Mouse (Mus musculus): Measurements from ENCODE around the gene Myh6.
"Not testable (repeated sequence)": the region's sequence is repeated elsewhere in the genome, so short reads cannot be mapped to it uniquely, and the experiment has no call there.

Myh6 gene

DNA sequence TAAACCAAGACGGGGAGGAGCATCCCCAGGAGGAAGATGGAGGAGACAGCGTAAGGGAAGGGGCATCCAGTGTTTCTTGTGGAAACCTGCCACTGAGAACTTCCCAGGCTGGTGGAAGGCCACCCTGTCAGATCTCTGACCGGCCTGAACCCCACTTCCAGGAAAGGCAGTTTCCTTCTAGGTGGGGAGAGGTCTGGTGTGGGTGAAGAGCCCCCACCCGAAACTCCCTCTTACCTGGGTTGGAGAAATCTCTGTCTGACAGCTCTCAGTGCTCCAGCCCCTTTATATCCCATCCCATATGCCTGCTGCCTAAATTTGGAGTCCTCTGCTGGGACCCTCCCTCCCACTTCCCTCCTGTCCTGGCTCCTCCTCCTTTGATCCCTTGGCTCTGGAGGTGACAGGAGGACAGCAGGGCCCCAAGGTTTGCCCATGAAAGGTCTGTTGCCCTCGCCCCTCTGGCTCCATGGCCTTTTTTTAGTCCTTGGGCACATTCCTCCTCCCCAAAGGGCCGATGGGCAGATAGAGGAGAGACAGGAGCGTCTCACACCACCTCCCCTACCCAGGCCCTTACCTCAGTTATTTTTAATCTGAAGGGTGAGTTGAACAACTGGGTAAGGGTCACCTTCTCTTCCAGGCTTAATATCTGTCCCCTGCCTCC lies at the start of gene Myh6:
Gene Myh6, minus strand, starts transcription at position 608 of the 658 bp plus-strand sequence.
- no peak for DNase-seq

DNA sequence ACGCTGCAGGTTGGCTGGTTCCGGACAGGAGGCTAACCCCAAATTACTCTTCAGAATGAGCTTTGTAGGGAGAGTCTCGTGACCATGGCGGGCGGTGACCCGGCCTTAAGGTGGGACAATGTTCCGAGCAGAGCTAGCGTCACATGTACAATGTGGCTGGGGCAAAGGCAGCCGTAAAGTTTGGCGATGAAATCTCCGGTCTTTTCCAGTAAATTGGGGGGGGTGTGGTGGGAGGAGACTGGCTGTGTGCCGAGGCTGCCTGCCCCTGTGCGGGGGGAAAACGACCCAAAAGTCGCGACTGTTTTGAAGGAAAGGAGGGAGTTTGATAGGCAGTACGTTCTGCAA lies 49.0 kb upstream of the Myh6 start:
- no peak for DNase-seq

DNA sequence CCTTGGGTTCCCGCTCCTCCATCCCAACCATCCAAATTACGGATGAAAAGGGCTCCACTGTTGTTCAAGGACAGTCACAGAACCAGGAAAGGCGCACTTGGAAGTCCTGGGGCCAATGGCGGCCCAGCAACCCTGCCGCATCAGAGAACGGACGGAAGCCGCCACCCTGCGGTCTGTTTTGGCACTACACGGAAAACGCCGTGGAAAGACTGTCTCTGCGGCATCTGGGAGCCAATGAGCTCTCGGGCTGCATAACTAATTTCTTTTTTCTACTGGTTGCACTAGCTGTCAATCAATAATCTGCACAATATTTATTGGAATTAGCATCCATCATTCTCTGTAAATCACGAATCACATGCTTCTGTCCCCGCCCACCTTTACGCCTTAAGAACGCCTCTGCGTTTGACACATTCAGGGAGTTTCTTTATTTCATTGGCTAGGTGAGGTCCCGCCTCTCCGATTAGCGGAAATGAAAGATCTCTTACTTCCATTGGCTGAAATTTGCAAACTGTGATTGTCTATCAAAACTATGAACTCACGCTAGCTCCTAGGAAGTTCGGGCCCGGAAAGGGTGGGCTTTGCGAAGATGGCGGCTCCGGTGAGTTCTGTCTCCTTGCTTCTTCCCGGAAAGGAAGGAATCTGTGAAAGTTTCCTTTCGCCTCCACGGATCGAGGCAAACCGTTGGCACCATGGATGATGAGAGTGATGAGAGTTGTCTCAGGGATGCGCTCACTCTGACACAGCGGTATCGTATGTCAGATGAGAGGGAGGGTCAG lies 48.5 kb upstream of the Myh6 start, which contains the start of gene Ngdn:
Gene Ngdn, plus strand, starts transcription at position 464 of the 776 bp plus-strand sequence.
- DNase-seq, result peak; percentile 99 to 100

DNA sequence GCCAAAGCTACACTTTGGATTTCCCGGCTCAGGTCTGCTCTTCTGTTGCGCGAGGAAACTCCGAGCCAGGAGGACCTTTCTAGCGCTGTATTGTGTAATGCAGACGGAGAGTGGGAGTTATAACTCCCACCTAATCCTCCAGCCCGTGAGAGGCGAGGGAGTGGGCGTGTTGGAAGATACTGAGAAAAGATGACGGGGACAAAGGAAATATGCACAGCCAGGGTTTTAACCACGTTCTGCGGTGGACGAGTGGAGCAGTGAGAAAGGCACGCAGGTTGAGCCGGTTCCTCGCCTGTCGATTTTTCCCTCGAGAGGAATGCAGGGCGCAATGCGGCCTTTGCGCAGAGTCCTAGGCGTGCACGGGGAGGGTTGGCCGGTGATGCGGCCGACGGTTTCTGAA lies 47.9 kb upstream of the Myh6 start:
- DNase-seq, result no peak

DNA sequence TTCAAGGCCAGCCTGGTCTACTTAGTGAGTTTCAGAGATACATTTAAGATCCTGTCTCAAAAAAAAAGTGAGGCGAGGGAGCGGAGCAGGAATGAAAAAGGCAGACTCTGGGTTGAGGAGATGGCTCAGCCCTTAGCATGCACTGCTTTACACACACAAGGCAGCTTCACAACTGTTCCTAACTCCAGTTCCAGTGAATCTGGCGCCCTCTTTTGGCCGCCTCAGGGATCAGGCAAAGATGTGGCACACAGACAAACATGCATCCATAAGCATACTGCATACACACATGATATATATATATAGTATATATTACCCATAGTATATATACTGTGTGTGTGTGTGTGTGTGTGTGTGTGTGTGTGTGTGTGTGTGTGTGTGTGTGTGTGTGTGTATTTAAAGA lies 44.4 kb upstream of the Myh6 start:
- no peak for DNase-seq

DNA sequence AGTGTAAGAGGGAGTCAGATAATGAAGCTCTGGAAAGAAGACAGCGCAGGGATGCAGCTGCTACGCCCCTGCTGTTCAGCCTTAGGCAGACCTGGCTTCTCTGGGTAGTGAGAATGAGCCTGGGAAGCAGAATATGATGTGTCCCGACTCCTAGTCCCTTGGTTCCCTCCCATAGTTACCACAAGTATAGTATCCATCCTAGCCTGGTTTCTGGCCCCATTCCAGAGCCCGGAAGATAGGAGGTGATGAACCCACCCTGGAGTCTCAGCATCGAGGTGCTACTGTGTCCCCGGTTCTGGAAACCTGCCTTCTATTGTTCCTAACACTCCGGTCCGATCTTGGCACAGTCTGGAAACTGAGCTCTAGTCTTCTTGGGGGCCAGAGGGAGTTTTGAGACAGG lies 41.7 kb upstream of the Myh6 start:
- DNase-seq, result no peak

DNA sequence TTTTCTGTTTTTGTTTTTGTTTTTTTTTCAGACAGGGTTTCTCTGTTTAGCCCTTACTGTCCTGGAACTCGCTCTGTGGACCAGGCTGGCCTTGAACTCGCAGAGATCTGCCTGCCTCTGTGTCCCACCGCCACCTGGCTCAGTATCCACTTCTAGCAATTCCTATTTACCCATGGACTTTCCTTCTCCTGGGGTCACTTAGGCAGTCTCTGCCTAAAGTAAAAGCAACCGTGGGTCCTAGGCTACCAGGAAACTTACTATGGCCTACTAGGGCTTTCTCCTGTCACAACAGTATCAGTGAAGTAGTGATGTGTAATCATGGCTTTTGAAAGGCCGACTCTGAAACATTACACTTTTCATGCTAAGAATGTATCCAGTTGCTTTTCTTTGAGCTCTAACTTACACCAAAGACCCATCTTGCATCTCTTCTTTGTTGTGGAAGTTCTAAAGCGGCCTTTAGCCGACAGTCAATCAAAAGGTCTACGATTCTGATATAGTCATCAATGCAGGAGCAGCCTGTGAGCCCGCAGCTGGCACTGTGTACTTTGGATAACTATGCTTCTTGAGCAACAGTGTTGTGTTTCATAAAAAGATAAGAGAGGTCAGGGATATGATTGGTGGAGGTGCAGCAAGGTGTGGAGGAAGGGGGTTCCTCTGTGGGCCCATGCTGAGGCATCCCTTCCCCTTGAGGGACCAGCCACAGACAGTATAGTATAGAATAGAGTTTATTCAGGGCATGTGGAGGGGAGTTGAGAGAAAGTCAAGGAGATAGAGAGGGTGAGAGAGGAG lies 40.6 kb upstream of the Myh6 start:
- no peak for DNase-seq

DNA sequence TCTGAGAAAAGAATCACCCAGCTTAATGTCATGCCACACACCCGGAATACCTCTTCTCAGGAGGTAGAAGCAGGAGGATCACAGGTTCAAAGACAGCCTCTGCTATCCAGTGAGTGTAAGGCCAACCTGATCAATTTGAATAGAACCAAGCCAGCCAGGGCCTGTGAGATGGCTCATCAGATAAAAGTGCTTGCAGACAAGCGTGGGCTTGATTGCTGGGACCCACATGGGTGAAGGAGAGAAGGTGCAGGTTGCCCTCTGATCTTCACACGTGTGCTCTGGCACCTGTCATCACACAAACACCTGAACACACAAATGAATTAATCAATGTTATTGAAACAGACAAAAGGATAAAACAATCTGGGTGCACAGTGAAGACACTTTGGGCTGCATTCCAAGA lies 39.8 kb upstream of the Myh6 start:
- DNase-seq, result no peak

DNA sequence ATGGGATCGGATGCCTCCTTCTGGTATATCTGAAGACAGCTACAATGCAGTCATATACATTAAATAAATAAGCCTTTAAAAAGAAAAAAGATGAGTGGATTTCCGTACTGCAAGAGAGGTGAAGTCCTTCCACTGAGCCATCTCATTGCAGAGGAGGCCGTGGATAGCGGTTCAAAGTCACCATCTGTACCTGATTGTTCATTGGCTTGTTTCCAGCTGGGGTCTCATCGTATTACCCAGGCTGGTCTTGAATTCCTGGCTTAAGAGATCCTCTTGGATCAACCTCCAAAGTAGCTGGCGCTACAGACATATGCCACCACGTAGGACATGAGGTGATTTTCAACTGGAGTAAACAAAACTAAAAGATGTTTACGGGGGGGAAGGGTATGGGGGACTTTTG lies 39.2 kb upstream of the Myh6 start:
- no peak for DNase-seq

DNA sequence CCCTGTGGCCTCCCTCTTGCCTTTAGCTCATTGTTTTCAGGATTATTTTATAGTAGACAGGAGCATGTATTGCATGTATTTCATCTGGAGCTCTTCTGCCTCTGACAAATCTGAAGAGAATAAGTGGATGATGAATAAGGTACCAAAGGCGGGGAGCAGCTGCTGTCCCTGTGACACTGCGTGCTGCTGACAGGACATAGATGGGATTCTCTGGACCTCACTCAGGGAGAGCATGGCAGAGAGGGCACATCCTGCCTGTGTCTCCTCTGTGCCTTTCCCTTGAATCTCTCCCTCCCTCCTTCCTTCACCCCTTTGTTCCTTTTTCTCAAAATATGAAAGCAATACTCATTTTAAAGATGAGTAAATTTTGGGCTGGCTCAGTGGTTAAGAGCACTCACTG lies 38.8 kb upstream of the Myh6 start:
- no peak for DNase-seq

DNA sequence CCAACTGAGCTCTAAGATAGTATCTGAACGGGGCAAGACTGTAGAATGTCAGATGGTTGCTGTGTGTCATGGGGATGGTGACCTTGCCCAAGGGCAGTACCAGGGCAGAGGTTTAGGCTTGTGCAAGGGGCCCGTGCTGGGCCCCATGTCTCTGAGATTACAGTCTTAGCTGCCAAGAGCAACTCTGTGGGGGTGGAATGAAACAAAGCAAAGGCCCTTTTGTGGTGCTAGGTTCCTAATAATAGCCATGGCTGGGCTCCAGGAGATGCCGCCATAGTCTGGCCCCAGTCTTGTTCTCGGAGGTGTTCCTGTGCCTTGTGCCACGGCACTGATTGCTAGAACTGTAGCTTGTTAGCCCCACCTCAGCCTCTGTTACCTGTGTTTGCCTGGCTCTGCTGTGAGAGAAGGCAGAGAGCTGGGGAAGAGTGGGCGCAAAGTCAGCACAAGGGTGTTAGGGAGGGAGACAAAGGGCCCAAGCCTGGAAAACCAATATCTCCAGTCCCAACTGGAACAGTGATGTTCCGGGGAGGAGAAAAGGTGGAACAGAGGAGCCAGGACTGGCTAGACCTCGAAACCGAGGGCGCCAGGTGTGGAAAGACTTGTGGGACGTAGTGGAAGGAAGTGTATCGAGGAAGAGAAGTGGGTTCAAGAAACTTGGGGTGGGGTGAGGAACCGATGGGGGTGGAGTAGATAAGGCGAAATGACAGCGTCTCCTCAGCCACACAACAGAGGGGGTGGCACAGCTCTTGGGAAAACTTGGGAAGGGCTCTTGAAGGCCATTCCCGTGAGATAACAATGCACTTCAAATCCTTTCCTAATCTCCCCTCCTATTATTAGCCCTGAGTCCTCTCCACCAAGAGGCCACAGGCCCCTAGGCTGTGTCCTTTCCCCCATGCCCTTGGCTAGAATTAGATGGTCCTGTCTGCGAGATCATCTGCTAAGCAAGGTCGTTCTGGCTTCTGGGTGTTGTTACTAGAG lies 37.4 kb upstream of the Myh6 start:
- no peak for DNase-seq

DNA sequence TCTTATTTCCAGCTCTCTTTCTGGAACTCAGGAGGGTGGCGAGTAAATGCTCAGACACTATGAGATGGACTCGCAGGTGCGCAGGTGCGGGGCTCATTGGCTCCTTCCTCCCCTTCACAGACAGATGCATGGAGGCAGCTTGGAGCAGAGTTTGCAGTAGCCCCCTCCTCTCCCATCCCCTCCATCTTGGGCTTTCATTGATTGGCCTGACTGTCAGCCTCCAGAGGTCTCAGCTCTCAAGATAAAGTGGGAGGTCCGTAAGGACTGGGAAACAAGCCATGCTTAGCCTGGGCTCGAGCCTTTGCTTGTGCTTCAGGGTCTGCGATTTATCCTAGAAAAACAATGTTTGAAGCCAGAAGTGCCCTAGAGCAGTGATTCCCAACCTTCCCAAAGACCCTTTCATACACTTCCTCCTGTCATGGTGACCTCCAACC lies 36.0 kb upstream of the Myh6 start:
- DNase-seq, result no peak

DNA sequence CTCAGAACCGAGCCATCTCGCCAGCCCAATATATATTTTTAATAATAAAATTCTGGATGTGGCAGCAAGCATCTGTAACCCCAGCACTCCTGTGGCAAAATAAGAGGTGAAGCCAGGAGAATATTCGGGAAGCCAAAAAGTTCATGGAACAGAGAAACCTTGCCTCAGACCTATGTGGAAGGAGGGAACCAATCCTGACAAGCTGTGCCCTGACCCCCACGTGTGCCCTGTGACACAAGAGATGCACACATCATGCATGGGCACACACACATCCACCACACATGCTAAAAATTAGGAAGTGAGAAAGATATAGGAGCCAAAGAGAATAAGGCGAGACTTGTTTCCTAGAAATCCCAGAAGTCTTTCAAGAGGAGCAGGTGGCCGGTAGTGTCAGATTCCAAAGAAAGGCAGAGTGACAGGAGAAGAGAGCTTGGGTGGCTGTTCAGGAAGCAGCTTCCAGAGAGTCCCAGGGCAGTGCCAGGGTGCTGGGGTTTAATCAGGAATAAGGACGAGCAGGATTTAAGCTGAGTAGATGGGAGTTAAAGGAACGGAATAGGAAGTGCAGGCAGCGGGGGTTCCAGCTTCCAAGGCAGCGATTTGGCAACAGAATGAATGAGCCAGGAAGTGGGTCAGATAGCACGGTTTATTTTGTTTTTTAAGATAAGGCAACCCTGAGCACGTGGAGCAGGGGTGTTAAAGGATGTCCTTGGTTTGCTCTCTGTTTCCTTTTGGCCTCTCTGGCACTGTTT lies 35.4 kb upstream of the Myh6 start:
- DNase-seq, result no peak

DNA sequence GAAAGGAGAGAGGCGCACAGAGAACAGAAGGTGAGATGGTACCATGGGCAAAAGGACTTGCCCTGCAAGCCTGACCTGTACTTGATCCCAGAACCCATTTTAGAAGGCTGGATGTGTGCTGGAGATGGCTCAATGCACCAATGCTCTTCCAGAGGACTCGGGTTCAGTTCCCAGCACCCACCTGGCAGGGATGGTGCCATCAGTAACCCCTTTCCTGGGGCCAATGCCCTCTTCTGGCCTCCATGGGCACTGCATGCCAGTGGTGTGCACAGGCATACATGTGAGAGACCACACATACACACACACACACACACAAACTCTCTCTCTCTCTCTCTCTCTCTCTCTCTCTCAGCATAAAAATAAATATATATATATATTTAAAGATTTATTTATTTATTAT lies 34.7 kb upstream of the Myh6 start:
- no peak for DNase-seq

DNA sequence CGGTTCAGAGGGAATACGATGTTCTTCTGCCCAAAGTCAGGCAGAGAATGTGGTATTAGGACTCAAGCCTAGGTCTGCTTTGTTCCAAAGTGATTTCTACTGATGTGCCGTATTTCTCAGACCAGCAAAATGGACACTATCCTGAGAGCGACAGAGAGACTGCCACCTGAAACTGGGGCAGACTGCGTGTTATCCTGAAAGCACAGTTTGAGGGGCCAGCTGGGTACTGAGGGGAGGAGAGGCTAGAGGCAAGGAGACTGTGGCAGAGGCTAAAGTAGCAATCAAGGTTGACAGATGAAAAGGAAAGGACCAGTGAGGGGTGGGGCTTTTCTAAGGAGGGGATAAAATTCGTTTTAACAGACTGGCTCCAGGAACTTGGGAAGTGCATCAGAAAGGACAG lies 34.1 kb upstream of the Myh6 start:
- no peak for DNase-seq

DNA sequence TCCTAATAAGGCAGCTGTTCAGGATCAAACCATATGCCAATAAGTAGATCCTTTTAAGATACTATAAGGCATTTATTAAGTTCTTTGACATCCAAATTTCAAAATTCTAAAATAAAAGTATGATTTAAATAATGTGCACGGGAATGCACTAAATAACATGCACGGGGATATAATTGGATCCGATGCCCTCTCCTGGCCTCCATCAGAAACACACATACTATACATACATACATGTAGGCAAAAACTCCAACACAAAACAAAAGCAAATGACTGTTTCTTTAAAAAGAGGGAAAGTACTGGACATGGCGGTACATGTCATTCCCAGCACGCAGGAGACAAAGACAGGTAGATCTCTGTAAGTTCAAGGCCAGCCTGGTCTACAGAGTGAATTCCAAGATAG lies 33.1 kb upstream of the Myh6 start:
- not testable (repeated sequence) for DNase-seq

DNA sequence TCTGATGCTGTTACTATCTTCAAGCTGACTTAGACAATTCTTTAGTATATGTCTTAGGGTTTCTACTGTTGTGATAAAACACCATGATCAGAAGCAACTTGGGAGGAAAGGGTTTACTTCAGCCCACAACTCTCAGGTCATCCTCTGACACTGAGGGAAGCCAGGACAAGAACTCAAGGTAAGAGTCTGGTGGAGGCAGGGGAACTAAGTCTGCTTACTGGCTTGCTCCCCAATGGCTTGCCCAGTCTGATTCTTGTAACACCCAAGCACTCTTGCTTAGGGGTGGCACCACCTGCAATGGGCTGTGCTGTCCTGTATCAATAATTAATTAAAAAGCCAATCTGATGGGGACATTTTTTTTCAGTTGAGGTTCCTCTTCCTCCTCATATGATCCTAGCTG lies 32.0 kb upstream of the Myh6 start:
- DNase-seq, result no peak

DNA sequence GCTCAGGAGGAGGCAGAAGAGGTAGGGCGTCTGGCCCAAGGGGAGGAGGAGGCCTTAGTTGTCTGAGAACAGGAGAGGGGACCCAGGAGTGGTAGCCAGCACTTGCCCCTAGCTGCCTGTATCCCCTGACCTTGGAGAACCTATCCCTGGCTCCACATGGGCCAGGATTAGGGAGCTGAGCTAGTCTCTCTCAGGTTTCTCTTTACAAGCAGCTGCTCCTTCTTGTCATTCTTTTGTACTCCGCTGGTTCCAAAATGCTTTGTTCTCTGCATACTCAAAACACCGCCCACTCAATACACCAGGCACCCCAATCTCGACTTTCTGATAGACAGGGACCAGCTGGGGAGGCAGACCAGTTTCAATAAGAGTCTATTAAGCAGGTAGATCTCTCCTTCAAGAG lies 30.6 kb upstream of the Myh6 start:
- DNase-seq, result no peak

DNA sequence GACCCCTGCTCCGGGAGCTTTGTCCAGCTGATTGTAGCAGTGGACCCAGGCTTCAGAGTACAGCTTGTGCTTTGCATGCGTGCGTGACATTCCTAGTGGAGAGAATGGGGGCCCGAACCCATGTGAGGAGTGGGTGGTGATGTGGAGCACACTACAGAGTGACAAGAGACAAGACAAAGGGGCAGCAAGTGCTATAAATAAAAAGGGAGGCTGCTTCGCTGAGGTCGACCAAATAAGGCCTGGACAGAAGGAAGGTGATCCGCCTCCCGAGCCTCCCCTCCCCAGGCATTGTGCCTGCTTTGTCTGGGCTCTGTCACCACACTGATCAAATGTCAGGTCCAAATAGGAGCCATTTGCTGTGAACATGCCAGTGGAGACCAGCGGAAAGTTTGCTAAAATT lies 30.1 kb upstream of the Myh6 start:
- DNase-seq, result no peak

DNA sequence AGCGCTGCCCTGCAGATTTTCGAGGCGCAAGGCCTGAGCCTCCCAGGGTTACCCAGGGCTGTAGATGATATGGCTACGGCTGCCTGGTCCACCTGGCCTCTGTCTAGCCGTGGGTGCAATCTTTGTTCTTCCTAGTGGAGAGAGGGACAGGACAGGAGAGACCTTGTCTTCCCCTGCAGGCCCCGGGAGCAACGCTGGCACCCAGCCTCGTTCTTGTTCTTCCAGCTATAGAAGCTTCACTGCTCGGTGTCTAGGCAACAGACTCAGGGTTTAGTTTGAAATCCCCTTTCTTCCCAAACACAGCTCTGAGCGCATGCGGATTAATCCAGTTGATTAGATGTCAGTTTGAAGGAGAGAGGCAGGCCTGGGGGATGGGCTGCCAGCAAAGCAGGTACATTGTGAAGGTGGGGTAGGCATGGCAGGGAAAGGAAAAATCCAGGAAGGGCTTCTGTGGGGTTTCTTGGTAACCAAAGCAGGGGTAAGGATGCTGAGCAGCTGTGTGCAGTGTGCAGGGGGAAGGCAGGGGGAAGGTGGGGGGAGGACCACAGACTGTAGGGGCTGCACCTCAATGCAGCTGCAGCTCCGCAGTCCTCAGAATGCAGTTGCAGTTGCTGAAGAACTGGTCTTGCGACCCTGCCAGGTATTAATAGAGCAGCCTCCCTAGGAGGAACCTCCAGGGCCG lies 28.9 kb upstream of the Myh6 start:
- DNase-seq, result no peak

DNA sequence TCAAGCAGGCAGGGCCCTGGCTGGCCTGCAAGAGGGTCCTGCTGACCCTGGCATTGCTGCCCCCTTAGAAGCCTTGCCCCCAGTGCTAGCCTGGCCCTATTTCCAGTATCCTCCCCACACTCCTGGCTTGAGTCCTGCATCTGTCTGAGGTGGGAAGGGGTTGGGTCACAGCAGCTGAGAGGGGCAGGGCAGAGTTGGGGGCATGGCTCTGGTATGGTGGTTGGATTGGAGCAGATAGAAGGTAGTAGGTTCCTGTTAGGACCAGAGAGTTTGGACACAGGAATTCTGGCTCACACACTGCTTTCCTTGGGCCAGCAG lies 28.1 kb upstream of the Myh6 start:
- DNase-seq, result no peak
